Mouse (Mus musculus): Measurements from ENCODE around the gene Atp1b1.

The Atp1b1 gene

DNA sequence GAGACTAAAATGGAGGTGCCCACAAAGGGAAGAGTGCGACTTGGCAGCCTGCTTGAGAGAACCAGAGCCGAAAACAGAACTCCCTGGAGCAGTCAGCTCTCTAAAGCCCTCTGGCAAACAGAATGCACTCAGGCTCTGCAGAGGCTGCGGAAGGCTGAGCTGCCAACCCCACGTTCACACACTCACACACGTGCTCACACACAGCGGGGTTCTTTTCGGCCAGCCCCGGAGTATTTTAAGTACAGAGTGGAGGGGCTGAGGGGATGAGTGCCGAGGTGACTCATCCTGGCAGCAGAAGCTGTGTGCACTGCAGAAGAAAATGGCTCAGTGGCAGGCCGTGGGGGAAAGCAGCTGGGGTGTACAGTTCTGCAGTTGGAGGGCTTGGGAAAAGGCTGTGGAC lies 3.6 kb upstream of the Atp1b1 start:
- DNase-seq (ENCODE audit: low spot score in 2 of 2) = no peak

DNA sequence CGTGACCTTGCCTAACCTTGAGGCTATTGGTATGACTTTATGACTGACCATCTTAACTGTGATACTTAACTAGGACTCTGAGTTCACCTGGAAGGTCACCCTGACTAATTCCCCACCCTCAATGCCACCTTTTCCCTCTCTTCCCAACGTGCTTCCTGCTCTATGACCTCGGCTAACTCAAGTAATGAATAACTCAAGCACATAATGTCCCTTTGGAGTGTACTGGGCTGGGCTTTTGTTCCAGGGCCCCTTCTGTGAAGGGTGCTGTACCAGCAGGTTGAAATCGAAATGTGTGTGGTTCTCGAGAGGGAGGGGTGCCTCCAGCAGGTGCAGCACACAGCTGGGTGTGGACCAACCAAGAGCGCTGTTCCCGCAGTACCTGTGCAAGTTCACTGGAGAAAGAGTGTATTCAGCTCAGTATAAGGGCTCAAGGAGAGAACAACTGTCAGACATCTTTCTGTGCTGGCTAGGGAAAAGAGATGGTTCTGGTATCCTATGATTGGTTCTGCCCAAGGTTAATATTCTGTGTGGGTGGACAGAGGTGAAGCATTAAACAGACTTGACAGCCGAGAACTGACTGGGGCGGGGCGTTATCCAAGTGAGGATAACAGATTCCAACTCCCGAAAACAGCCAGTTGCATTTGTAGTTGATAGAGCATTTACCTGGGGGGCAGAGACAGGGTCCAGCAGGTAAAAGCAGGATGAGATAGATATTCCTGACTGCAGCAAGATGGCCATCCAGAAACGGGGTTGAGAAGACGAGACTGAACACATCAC lies 3.0 kb upstream of the Atp1b1 start:
- no peak for DNase-seq (ENCODE audit: low spot score in 2 of 2)

DNA sequence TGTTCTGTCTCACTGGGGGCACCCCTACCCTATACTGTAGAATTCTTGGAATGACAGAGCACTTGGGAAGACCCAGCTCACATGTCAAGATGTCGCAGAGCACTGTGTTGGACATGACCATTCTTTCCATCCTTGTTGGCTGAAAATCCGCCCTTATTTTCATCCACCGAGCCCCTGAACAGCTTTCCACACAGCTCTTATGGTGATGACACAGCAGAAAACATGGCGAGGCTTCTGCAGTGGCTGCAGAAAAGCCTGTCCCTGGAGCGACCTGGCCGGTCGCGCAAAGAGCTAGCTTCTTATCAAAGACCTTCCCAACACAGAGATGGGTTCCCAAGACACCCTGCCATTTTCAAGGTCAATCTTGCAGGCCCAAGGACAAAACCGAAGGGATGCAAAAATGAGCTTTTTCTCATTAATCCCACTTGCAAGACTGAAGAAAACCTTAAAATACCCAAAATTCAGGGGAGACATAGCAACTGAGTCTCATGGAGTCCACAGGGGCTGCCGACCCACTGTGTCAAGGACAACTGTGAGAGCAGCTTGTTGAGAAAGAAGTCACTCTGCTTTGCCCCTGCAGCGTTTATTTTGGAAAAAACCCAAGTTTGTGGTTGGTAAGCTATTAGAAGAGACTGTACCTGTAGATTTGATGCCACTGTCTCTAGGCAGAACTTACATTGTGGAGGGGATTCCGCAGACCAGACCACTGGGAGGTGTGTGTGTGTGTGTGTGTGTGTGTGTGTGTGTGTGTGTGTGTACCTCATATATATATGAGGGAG lies 1.2 kb upstream of the Atp1b1 start:
- no peak for DNase-seq (ENCODE audit: low spot score in 2 of 2)

DNA sequence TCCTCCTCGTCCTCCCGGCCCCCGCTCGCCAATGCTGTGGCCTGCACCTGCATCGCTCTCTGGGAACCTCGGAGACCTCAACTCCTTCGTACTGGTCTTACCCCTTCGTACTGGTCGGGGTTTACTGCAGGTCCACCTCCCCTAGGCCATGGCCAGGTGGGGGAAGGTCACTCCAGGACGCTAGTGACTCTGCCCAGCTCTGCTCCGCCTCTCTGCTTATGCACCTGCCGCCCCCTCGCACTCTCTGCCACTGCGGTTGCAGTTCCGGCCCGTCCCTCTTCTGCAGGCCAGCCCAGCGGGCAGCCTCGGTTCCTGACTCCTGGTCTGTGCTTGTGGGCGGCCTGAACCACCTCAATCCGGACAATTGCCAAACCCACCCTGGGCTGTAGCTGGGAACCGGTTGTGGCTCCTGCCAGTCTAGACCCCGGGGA lies 481 bp upstream of the Atp1b1 start:
- peak in 1 of 2 experiments; percentile 25 for DNase-seq (ENCODE audit: low spot score in 2 of 2)

DNA sequence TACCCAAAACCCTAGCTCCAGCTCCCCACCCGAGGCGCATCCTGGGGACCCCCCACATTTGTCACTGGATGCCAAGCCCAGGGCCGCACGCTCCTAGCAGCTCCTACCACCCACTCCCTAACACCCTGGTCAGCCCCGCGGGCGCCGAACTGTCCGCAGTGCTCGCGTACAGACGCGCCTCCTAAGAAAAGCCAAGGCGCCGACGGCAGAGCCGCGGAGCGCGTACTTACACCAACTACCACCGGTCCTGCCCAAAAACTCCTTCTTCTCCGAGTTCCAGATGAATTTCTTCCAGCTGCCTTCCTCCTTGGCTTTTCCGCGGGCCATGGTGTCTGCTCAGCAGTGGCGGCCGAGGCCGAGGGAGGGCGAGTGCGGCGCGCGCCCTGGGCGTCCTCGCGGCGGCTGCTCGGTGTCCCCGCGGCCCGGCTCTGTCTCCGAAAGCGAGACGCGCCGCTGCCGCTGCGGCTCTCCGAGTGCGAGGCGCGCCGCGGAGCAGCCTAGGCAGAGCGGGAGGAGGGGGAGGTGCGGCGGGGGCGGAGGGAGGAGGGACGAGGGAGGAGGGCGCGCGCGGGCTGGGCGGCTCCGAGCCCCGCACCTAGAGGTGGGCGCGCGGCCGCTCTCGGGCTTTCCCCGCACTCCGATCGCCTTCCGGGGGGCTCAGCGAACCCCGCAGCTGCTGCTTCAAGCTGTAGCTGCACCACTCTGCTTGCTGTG lies 467 bp downstream of the Atp1b1 start:
- peak; percentile 17 to 33 for DNase-seq (ENCODE audit: low spot score in 2 of 2)

DNA sequence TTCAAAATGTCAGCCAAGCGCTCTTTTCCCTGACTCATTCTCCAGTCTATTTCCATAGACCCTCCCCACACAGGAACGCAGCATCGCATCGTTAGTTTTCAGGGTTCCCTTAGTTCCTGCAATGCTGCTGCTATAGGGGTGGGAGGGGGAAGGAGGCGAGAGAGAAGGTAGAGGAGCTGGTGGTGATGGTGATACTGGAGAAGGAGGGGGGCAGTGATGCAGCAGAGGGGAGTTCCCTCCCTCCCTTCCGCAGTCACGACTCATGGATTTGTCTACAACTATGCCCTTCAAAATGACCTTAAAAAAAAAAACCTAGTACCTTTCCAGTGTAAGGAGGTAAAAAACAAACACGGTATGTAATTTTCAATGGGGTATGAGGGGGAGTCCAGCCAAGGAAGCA lies 1.4 kb downstream of the Atp1b1 start:
- no peak for DNase-seq (ENCODE audit: low spot score in 2 of 2)

DNA sequence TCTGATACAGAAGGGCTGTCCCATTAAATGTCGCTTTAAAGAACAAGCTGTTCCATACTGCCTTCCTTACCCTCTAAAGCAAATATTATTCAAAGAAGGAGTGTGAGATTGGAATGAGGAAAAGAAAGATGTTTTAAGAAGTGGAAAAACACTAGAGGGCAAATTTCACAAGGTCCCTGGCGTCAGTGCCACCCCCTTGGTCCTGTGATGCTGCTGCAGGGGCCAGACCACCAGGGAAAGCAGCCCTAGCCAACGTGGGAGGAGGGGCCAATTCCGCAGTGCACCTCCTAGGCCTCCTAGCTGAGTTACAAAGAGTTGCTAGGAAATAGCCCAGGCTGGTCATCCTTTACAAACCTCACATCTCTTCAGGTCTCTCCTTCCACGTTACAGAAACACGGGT lies 2.1 kb downstream of the Atp1b1 start:
- no peak for DNase-seq (ENCODE audit: low spot score in 2 of 2)

DNA sequence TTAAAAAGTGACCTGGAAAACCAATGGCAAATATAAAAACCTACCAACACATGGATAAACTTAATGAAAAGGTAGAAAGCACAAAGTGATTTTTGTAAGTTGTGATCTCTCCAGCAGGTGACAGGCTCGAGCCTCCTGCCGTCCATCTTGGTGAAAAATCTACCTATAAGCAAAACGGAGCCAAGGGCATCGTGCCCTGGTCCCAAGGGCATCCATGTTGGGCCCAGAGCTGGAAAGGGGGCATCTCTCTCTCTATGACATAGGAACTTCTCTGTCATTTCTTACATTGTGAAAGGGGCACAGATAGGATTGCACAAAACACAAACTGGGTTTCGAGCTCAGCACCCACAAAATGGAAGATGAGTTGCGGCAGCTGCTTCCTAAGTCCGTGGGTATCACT lies 2.5 kb downstream of the Atp1b1 start:
- DNase-seq (ENCODE audit: low spot score in 2 of 2) = no peak

DNA sequence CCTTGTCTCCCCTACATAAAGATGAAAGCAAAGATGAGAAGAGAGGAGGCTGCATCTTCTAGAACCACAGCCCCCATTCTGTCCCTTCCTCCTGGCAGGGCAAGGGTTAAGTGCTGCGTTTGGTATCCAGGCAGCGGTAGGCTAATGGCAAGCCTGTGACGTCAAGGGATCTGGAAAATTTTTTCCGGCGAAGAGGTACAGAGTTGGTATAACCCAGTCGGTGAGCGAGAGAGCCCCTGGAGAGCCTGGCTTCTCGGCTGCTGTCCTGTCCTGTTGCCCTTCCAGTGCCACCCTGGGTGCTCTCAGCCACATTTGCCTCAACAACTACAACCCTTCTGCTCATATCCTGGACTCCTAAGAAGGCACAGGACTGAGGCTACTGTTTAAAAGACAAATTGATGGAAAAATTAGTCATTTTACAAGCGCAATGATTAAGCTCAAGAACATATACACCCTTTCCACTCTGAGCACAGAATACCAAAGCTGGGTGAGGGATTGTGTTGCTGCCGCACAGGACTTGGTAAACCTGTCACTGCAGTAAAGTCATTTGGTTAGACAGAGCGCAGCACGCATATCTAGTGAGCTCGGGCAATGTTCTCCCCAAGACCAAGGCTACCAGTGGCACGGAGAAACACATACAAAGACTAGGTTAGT lies 3.3 kb downstream of the Atp1b1 start:
- no peak for DNase-seq (ENCODE audit: low spot score in 2 of 2)

DNA sequence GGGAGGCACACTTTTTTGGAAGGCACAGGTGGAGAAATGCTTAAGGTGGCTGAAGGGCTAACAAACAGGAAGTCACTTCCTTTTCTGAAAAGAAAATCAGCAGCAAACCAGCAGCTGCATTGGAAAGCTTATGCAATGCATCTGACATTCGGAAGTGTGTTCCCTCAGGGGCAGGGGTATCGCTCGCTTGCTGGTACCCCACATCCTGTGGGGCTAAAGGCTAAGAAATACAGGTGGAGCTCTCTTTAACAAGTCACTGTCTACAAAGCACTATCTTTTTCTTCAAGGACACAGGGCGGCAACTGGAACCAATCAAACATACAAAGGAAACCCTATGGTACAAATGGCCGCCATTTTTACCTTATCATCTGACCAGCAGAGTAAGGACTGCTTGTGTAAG lies 4.4 kb downstream of the Atp1b1 start:
- DNase-seq (ENCODE audit: low spot score in 2 of 2) = peak in 1 of 2 experiments; percentile 21

DNA sequence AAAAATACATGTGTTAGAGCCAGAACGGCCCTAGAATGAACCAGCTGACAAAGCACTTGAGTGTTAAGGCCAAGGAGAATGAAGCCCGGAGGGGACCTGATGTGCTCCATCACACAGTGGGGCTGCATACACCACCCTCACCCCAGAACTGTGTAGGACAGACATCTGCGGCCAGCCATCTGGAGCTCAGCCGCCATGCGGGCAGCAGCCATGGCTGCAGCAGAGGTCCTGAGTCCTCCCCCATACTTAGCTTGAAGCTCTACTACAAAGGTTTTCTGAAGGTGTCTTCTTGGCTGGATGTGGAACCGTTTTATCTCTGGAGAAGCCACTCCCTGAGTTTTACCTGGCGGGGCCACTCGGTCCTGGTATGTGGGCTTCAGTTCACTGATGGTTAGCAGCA lies 5.0 kb downstream of the Atp1b1 start:
- no peak for DNase-seq (ENCODE audit: low spot score in 2 of 2)

DNA sequence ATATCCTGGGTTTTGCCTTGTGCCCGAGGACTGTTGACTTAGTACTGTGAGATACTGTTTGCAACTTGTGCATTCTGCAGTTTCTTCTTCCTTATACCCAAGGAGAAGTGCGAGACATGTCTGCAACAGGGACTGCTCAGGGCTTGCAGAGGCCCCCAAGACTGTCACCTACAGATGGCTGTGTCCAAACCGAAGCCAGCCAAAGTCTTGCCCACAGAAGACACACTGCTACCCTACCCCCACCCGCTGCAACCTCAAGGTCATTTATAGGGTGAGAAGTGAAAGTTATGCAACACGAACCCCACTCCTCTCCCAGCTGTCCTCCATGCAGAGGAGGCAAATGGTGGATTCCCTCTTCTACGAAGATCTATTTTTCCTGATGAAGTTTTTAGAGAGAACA lies 5.6 kb downstream of the Atp1b1 start:
- DNase-seq (ENCODE audit: low spot score in 2 of 2) = no peak

DNA sequence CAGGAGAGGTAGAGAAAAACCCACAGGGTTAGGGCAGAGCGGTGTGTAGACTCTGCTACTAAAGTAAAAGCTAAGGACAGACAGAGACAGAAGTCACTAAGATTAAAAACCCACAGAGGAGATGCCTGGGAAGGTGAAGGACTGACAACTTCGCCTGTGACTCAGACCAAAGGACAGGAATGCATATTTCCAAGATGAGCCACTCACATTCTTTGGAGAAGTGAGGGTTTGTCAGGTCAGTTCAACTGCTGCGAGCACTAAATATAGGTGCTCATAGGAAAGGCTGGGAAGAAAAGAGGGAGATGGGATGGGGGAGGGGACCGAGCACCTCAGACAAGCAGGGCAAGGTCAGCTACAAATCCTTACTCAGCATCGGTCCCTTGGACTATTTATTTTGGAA lies 6.8 kb downstream of the Atp1b1 start:
- DNase-seq (ENCODE audit: low spot score in 2 of 2) = no peak

DNA sequence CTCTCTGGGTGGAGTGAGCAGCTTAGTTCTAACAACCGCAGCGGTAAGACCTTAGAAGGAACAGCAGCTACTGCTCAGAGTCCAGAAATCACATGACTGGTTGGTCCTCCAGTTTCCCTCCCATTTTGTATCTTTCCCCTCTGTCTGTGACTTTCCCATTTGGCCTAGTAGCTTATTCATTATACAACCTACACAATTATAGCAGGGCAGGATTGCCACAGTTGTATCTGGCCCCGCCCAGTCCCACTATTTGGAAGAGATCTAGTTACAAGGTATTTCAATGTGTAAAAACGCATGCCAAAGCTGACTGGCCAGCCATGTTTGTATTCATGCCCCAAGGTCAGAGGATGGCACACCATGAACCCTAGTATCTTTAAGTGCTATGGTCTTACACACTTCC lies 7.5 kb downstream of the Atp1b1 start:
- DNase-seq (ENCODE audit: low spot score in 2 of 2) = no peak

DNA sequence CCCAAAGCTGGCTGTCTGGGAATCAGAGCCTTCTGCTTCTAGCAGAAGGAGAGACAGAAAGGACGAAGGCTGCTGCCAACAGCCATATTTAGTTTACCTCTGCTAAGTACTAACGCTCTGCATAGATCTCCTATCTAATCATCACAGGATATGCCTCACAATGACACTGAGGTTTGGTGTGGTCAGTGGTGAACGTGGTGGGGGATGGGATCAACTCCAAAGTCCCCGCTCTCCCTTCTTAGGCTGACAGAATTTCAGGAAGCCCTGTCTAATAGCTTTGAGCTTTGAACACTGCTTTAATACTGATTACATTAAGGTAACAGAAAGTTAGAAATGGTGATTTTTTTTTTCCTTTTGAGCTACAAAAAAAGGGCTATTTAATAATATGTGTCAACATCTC lies 7.9 kb downstream of the Atp1b1 start:
- no peak for DNase-seq (ENCODE audit: low spot score in 2 of 2)

DNA sequence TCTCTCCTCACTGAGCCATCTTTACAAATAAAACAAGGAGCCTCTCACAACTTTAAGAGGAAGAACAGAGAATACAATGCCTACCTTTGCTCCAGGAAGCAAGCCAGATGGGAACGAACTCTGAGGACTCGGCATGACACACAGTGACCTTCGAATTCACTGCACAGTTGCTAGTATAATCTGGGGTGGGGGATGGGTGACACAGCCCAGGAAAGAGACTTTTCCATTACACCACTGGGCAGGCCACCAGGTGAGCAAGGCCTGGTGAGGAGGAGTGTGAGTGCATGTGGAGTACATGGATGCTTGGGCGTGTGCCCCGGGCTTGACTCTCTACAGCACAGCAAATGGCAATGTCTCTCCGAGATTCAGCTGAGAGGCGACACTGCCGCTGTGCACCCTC lies 8.5 kb downstream of the Atp1b1 start:
- DNase-seq (ENCODE audit: low spot score in 2 of 2) = no peak

DNA sequence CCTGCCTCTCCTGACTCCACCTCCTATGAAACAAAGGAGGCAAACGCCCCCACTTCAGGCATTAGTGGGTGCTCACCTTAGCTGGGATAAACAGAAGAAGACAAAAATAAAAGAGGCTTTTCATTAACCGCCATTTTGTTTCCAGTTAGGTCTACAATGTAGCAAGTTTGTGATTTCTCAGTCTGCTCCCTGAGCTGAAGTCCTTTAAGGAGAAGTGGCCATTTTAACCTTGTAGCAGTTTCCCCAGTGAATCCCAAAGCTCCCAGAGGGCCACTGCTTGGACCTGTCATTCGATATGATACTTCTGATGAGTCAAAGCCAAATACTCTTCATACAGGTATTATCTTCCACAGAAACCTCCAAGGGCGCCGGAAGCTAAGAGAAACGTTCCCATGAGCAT lies 10.6 kb downstream of the Atp1b1 start:
- no peak for DNase-seq (ENCODE audit: low spot score in 2 of 2)

DNA sequence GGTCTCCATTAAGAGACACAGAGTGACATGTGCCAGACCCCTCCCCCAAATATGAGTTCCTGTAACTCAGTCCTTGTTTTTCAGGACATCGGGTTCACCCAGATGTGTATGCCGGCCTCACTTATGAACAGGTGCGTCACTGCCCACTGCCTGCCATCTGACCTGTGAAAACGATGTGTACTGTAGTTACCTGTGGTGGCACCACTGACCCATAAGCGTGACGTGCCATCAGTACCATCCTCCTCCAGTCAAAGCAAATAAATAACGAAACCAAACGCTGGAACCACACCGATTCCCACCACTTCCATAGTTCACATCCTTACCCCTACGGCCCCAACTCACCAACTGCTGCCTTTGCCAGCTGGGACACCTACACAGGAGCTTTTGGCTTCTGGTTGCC lies 11.6 kb downstream of the Atp1b1 start:
- no peak for DNase-seq (ENCODE audit: low spot score in 2 of 2)

DNA sequence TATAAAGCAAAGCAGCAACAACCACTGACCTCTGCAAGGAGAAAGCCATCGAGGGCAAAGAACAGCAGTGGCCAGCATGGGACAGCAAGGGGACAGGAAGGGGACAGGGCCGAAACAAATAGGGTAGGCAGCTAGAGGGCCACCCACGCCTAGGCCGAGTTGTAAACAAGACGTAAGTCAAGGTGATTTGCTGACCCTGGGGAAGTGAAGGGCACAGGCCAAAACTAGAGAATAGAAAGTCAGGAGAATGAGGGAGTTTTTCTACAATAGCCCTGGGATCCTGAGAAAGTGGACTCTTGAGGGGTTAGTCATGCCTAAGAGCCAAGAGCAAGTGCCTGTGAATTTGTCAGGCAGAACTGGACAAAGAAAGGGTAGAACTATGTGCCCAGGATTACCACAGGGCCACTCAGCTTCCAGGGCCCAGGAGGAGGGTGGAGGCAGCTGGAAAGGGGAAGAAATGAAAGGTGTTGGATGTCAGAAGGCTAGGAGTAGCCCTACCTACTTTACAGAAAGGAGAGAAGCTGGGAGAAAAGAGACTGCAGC lies 12.5 kb downstream of the Atp1b1 start:
- DNase-seq (ENCODE audit: low spot score in 2 of 2) = no peak

DNA sequence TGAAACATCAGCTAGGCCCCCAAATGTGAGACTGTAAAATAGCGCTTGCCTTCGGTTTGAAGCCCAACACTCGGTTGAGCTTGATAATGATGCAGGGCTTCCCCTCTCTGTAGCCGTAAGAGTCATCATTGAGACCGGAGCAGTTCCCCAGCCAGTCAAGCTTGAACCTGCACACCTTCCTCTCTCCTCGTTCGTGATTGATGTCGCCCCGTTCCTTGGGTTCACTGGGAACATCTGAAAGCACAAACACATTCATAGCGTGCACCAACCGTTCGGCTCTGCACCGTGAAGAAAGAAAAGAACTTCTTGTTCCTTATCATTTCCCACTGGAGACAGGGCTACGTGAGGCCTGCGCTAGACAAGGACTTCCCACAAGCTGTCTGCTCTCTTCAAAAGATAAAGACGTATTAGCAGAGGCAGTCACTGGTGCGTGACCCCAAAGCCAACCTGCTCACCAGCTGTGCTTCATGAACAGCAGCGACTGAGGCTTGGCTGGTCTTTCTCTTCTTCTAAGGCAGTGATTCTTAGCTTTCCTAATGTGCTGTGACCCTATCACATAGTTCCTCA lies 16.7 kb downstream of the Atp1b1 start:
- DNase-seq (ENCODE audit: low spot score in 2 of 2) = no peak

DNA sequence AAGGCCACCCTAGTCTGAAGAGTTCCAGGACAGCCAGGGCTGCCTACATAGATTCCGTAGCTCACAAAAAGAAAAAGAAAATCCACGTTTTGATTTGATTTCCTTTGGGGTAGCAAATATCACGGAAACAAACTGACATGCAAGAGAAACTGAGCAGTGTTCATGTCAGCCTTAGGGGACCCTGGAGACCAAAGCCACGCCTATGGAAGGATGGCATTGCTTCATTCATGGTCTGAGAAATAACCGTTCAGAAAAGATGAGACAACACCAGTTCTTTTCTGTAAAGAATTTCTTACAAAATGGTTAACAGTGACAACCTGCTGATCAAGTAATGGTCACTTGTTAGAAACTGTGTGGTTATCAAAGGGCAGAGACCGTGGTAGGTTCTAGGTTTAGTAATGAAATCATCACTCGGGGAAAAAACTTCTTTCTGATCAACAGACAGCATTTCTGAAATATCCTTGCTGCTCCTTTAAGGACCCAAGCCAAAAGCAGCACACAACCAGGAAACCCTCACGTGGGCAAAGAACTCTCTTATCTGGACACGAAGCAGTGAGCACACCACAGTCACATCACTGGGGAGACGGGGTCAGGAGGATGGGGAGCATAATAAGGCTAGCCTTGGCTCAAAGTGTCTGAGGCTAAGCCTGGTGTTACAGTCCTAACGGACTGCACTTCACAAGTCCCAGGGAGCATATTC lies 17.3 kb downstream of the Atp1b1 start:
- DNase-seq (ENCODE audit: low spot score in 2 of 2) = no peak

Measured in spleen, postnatal 14 days (tissue).